Mouse (Mus musculus): ENCODE data around the gene Ddah1. TPM values are rescaled to one million over a fixed set of nuclear protein-coding genes. Genes with fewer than 3 reads are reported as not detected.

The Ddah1 gene
- polyA plus RNA-seq (2015; fragmentation: Nextera tagmentation; extraction: Ambion mirVana), result 61.3 and 69.2 TPM in 2 replicates

DNA sequence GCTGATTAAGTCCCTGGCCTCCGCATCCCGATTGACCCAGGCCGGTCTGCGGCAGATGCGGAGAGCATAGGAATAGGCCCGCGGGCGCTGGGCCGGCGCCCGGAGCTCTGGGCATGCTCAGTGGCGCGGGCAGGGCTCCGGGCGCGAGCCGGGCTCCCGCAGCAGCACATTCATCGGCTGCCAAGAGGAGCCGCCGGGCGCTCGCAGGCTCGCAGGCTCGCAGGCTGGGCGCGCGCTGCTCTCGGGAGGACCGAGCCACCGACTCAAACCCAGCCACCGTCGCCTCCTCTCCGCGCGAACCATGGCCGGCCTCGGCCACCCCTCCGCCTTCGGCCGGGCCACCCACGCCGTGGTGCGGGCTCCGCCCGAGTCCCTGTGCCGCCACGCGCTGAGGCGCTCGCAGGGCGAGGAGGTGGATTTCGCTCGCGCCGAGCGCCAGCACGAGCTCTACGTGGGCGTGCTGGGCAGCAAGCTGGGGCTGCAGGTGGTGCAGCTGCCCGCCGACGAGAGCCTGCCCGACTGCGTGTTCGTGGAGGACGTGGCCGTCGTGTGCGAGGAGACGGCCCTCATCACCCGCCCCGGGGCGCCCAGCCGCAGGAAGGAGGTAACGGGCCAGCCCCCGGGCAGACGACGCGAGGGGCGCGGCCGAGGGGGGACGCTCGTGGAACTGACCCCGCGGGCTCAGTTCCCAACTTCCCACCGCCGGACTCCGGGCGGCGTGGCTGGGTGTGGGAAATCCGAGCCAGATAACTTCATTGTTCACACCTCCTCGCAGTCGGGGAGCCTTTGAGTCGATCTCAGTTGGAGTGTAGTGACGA, at the start of gene Ddah1:
Gene Ddah1, plus strand, starts transcription at position 115 of the 818 bp plus-strand sequence.
- no peaks in the 10 kb centered on the region for H3K9me3 ChIP-seq
- peak within 1 kb of the TSS; percentile 98 for H3K4me2 ChIP-seq (replicated peaks)
- under 1% methylated on average over 94 of the region's 97 CpGs for WGBS
- H3K36me3 ChIP-seq, result no peaks in the 10 kb centered on the region
- H3K27ac ChIP-seq, result peak within 1 kb of the TSS; percentile 91
- peak; percentile 94 for ATAC-seq
- peak within 1 kb of the TSS; percentile 93 for H3K9ac ChIP-seq (replicated peaks)
- H3K4me1 ChIP-seq (replicated peaks), result peaks cover 27% of the 10 kb centered on the region
- H3K27me3 ChIP-seq, result peaks cover 26% of the 10 kb centered on the region
- peak within 1 kb of the TSS; percentile 75 for H3K4me3 ChIP-seq (replicated peaks)

DNA sequence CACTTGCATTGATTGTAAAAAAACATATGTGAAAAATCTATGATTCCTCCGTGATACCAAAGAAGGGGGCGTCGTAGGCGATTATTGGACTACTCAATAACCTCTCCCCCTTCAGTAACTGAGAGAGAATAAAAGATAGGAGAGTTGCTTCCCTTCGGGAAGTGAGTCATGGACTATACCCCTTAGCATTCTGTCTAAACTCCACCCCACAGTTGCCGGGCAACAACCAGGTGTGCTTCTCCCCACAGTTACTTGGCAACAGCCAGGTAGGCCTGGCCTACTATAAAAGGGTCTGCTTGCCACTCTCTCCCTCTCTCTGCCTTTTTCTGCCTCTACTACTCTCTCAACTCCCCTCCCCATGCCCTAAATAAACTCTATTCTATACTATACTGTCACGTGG, 42.6 kb upstream of the Ddah1 start:
- WGBS, result 89% methylated on average over 7 of the region's 7 CpGs
- no peaks in the 10 kb centered on the region for H3K36me3 ChIP-seq
- no peak overlapping the region for H3K4me3 ChIP-seq (replicated peaks)
- H3K4me2 ChIP-seq (replicated peaks), result no peak overlapping the region
- no peaks in the 10 kb centered on the region for H3K4me1 ChIP-seq (replicated peaks)
- no peak overlapping the region for H3K27ac ChIP-seq
- no peak overlapping the region for H3K9ac ChIP-seq (replicated peaks)
- H3K27me3 ChIP-seq, result no peaks in the 10 kb centered on the region
- H3K9me3 ChIP-seq, result no peaks in the 10 kb centered on the region
- ATAC-seq, result no peak

DNA sequence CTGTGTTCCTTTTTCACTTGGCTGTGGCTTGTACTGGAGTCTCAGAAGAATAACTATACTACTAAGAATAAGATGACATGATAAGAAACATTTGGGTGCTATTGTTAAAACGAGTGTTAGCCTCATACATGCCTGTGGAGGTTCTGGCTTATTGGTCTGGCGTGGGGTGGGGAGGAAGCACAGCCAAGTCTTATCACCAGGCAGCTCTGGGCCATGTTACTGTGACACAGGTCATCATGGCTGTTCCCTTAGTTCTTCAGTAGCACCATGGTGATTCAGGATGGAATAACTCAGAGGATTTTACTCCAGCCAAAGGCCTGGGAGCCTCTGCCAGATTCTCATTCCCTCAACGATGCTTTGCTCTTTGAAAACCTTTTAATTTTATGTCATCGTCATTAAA, 38.8 kb upstream of the Ddah1 start:
- Histone ChIP-seq H3K9me3 (peaks cover 4% of the 10 kb centered on the region; the same call in 1 of the 2 replicates), H3K4me1 (replicated peaks) (no peaks in the 10 kb centered on the region), H3K36me3 (no peaks in the 10 kb centered on the region), H3K27ac (no peak overlapping the region), H3K4me3 (replicated peaks) (no peak overlapping the region), H3K9ac (replicated peaks) (no peak overlapping the region), H3K27me3 (no peaks in the 10 kb centered on the region), H3K4me2 (replicated peaks) (no peak overlapping the region)
- ATAC-seq, result no peak
- 89% methylated on average over 4 of the region's 4 CpGs for WGBS

DNA sequence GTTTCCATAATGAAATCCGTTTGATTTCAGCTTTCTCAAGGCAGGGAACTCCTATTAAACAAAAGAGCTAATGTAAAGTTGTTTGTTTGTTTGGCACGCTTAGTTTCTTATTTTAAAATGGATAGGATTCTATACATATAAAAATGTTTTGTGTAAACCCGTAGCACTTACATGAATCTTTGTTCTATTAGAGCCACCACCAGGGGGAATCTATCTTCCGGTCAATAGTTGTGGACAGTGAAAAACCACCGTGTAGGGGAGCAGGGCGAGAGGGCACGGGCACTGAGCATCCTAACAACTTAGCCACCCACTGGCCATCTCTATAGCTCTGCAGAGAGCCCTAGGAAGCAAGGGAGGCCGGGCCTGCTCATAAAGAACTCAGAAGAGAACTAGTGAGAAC, 33.4 kb upstream of the Ddah1 start:
- 84% methylated on average over 8 of the region's 8 CpGs for WGBS
- no peaks in the 10 kb centered on the region for H3K36me3 ChIP-seq
- H3K9me3 ChIP-seq, result peaks cover 4% of the 10 kb centered on the region; the same call in 1 of the 2 replicates
- peaks cover 4% of the 10 kb centered on the region; the same call in 1 of the 2 replicates for H3K4me1 ChIP-seq (replicated peaks)
- H3K27me3 ChIP-seq, result no peaks in the 10 kb centered on the region
- H3K9ac ChIP-seq (replicated peaks), result no peak overlapping the region
- no peak overlapping the region for H3K27ac ChIP-seq
- ATAC-seq, result no peak
- H3K4me2 ChIP-seq (replicated peaks), result no peak overlapping the region
- H3K4me3 ChIP-seq (replicated peaks), result no peak overlapping the region

DNA sequence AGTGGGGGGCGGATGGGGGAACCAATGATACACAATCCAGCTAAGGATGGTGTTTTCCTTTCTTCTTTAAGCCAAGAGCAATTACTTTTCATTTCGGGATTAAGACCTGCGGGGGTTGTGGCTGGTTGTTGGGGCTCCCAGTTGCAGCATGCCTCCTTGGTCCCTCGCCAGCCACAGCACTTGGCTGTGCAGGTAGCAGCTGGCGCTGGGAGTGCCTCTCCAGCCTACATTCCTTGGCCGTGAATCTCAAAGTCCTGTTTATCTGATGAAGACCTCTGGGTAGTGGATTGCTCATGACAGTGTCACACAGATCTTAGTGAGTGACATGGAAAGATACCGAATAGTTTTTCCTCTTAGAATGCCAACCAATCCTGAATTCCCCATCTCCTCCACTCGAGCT, 30.1 kb upstream of the Ddah1 start:
- no peak overlapping the region for H3K4me2 ChIP-seq (replicated peaks)
- peaks cover 4% of the 10 kb centered on the region; the same call in 1 of the 2 replicates for H3K4me1 ChIP-seq (replicated peaks)
- no peaks in the 10 kb centered on the region for H3K9me3 ChIP-seq
- no peak overlapping the region for H3K4me3 ChIP-seq (replicated peaks)
- H3K27ac ChIP-seq, result no peak overlapping the region
- no peak overlapping the region for H3K9ac ChIP-seq (replicated peaks)
- 46% methylated on average over 8 of the region's 8 CpGs for WGBS
- no peaks in the 10 kb centered on the region for H3K27me3 ChIP-seq
- ATAC-seq, result no peak
- no peaks in the 10 kb centered on the region for H3K36me3 ChIP-seq

DNA sequence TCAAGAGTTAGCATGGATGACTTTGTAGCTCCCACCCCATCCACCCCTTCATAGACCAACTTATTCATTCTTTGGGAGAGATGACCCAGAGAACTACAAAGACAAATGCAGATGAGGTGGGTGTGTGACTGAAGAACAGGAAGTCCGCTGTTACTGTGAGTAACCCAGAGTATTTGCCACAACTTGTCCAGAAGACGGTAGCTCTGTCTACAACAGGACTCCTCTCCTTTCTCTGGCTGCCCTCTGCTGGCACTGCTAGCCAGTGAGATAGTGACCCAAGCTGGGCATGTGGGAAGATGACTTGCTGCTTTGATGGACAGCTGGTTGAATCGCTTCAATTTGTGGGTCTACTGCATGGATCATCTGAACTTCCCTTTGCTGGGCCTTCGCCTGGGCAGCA, 28.9 kb upstream of the Ddah1 start:
- Histone ChIP-seq H3K9me3 (no peaks in the 10 kb centered on the region), H3K27ac (no peak overlapping the region), H3K9ac (replicated peaks) (no peak overlapping the region), H3K4me3 (replicated peaks) (no peak overlapping the region), H3K4me2 (replicated peaks) (no peak overlapping the region), H3K4me1 (replicated peaks) (peaks cover 4% of the 10 kb centered on the region; the same call in 1 of the 2 replicates), H3K27me3 (no peaks in the 10 kb centered on the region), H3K36me3 (no peaks in the 10 kb centered on the region)
- no peak for ATAC-seq
- 71% methylated on average over 4 of the region's 4 CpGs for WGBS

DNA sequence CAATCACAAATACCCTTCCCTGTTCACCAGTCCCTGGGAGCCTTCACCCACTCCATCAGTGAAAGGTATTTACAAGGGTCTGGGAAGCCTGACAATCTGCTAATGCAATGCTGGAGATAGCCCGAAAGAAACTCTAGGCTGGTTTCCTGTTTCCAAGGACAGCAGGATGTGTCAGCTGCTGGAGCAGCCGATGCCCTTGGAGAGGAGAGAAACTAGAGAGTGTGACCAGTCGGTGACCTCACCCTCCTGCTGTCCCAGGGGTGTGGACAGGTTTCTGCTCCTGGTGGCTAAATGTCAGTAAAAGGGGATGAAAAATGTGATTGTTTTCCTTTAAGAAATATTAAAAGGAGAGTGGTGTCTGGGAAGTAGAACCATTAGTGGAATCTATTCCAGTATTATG, 28.4 kb upstream of the Ddah1 start:
- H3K9me3 ChIP-seq, result no peaks in the 10 kb centered on the region
- no peak overlapping the region for H3K27ac ChIP-seq
- no peak overlapping the region for H3K9ac ChIP-seq (replicated peaks)
- H3K4me1 ChIP-seq (replicated peaks), result peaks cover 4% of the 10 kb centered on the region; the same call in 1 of the 2 replicates
- no peak for ATAC-seq
- 70% methylated on average over 3 of the region's 3 CpGs for WGBS
- no peaks in the 10 kb centered on the region for H3K36me3 ChIP-seq
- H3K27me3 ChIP-seq, result no peaks in the 10 kb centered on the region
- no peak overlapping the region for H3K4me2 ChIP-seq (replicated peaks)
- no peak overlapping the region for H3K4me3 ChIP-seq (replicated peaks)

DNA sequence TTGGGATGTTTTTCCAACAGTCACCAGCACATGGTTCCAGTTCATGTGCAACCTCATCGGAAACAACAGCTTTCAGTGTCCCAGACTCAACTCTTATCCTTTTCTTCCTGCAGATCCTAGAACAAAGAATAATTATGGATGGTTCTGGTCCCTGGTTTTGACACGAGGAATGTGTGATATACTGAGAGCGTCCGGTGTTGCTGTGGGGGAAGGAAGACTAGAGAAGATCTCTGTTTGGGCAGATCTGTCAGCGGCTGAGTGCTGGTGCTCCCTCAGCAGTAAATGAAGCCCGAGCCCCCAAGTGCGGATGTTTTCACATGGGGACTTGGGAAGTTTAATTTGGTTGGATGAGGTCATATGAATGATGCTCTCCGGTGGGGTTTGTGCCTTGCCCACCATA, 23.6 kb upstream of the Ddah1 start:
- H3K9ac ChIP-seq (replicated peaks), result no peak overlapping the region
- WGBS, result 89% methylated on average over 8 of the region's 8 CpGs
- H3K36me3 ChIP-seq, result no peaks in the 10 kb centered on the region
- no peaks in the 10 kb centered on the region for H3K9me3 ChIP-seq
- H3K4me3 ChIP-seq (replicated peaks), result no peak overlapping the region
- ATAC-seq, result no peak
- H3K4me2 ChIP-seq (replicated peaks), result no peak overlapping the region
- no peaks in the 10 kb centered on the region for H3K27me3 ChIP-seq
- no peak overlapping the region for H3K27ac ChIP-seq
- no peaks in the 10 kb centered on the region for H3K4me1 ChIP-seq (replicated peaks)

DNA sequence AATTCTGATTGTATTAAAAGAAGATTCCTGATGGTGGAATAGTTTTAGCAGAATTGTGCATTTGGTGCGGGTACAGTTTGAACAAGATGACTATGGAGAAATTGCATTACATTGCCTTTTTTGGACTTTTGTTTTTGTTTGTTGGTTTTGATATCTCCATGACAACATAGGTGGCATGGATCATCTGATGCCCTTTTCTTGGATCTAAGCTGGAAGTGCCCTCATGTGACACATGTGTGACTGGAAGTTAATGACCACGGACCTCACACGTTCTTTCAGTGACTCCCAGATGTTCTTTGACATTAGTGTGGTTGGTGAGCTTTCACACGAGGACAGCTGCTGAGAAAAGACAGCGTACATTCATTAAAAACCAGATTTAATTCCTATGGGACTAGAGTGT, 21.9 kb upstream of the Ddah1 start:
- Histone ChIP-seq H3K27ac (no peak overlapping the region), H3K9ac (replicated peaks) (no peak overlapping the region), H3K9me3 (no peaks in the 10 kb centered on the region), H3K36me3 (no peaks in the 10 kb centered on the region), H3K4me1 (replicated peaks) (0 out of 2 replicates have a peak, but pooled peaks cover 4% of the 10 kb centered on the region), H3K4me2 (replicated peaks) (no peak overlapping the region), H3K4me3 (replicated peaks) (no peak overlapping the region), H3K27me3 (no peaks in the 10 kb centered on the region)
- 87% methylated on average over 5 of the region's 5 CpGs for WGBS
- no peak for ATAC-seq

DNA sequence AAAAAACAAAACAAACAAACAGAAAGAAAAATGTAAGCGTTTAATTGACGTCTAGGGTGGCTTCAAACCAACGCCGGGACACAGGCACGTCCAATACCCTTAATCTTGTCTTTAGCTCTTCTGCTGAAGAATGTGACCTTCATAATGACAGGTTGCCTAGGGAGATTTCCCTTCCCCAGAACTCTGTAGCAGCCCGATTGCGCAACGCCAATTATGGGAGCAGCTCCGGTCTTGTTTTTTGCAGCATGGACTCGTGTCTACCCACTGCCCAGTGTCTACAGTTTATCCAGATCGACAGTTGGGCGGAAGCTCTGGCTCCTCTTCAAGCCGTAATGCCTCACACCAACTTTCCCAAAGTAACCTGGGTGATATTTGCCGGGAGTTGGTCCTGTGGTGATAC, 19.8 kb upstream of the Ddah1 start:
- H3K27ac ChIP-seq, result no peak overlapping the region
- H3K36me3 ChIP-seq, result no peaks in the 10 kb centered on the region
- H3K4me2 ChIP-seq (replicated peaks), result no peak overlapping the region
- no peak overlapping the region for H3K4me3 ChIP-seq (replicated peaks)
- no peaks in the 10 kb centered on the region for H3K27me3 ChIP-seq
- H3K4me1 ChIP-seq (replicated peaks), result peaks cover 6% of the 10 kb centered on the region; the same call in 1 of the 2 replicates
- no peak for ATAC-seq
- 90% methylated on average over 14 of the region's 14 CpGs for WGBS
- H3K9ac ChIP-seq (replicated peaks), result no peak overlapping the region
- no peaks in the 10 kb centered on the region for H3K9me3 ChIP-seq

DNA sequence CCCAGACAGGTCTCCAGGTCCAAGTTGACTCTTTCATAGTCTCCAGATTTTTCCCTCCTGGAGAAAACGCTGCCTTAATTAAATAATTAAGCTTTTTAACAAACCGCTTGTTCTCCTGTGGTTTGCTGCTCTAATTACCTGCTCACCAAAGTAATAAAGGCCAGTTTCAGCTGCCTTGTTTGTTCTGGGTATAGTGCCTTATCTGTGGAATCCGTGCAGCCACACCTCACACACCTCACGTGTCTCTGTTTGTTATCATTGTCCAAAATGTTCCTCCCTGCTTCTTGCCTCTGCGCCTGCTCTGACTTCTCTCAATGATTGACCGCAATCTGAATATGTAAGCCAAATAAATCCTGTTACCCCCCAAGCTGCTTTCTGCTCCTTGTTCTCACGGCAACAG, 18.6 kb upstream of the Ddah1 start:
- no peak overlapping the region for H3K9ac ChIP-seq (replicated peaks)
- no peak for ATAC-seq
- no peaks in the 10 kb centered on the region for H3K9me3 ChIP-seq
- 76% methylated on average over 7 of the region's 7 CpGs for WGBS
- no peaks in the 10 kb centered on the region for H3K36me3 ChIP-seq
- no peak overlapping the region for H3K4me2 ChIP-seq (replicated peaks)
- H3K27me3 ChIP-seq, result no peaks in the 10 kb centered on the region
- H3K4me1 ChIP-seq (replicated peaks), result peaks cover 7% of the 10 kb centered on the region; the same call in 1 of the 2 replicates
- H3K27ac ChIP-seq, result no peak overlapping the region
- H3K4me3 ChIP-seq (replicated peaks), result no peak overlapping the region

DNA sequence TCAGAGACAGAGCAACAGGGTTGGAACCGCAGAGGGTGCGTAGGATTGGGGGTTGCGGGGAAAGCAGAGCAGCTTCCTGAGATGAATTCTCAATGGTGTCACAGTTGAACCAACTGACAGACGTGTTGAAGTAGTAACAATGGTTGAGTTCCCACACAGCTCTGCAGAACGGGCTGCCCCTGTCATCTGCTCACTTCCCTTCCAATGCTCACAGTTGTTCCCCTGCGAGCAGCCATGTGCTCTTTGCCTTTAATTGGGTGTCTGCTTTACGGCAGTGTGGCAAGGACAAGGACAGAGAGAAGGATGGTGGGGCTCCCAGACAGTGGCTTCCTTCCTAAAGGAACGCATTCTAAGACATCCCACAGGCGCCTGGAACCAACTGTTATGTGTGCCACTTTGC, 15.4 kb upstream of the Ddah1 start:
- Histone ChIP-seq H3K9me3 (no peaks in the 10 kb centered on the region), H3K27me3 (no peaks in the 10 kb centered on the region), H3K4me2 (replicated peaks) (no peak overlapping the region), H3K4me3 (replicated peaks) (no peak overlapping the region), H3K4me1 (replicated peaks) (peaks cover 7% of the 10 kb centered on the region; the same call in 1 of the 2 replicates), H3K27ac (no peak overlapping the region), H3K36me3 (no peaks in the 10 kb centered on the region), H3K9ac (replicated peaks) (no peak overlapping the region)
- ATAC-seq, result peak; percentile 37; the same call in 1 of the 2 replicates
- WGBS, result 61% methylated on average over 9 of the region's 9 CpGs

All from midbrain, embryonic 13.5 days (tissue).